Mouse (Mus musculus): Measurements from ENCODE around the gene Unc119b.

DNA sequence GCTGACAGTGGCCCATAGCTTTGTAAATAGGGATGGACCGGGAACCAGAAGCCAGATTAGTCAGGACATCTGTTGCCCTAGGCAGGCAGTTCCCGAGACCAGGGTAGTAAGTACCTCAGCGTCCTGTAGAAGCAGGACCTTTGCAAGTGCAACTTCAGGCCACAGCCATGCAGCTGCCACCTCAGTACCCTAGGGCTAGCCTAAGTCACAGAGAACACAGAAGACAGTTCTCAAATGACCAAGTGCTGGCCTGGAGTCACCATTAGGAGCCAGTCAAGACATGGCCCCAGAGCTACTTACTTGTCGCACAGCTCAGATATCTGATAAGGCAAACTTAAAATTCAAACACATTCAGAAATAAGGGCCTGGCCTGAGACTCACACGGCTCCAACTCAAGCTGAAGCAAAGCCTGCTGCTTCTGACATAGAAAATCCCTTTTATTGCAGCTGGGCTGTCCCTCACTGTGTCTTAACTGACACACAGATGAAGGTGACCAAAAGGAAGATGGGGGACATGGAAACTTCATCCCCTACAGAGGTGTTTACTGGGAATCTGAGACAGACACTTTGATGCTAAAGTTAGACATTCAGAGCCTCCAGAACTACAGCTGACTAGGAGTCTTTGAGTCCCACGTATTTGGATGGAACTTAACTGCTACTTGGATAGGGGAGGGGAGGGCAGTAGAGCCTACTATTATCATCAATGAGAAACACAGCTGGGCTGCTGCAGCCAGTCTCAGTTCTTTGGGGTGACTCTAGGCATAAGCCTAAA, 11.4 kb upstream of the Unc119b start:
- TF ChIP-seq CTCF (conservative IDR thresholded peaks at IDR 0.05; ENCODE audit: low read length) (no peak), POU5F1 (IDR thresholded peaks at IDR 0.05; ENCODE audit: borderline replicate concordance, low read length) (no peak), NANOG (IDR thresholded peaks at IDR 0.05; ENCODE audit: borderline replicate concordance, low read length) (no peak)
